Comparison of ENCODE assay signal across 9 mouse cellular contexts in the genomic region with DNA sequence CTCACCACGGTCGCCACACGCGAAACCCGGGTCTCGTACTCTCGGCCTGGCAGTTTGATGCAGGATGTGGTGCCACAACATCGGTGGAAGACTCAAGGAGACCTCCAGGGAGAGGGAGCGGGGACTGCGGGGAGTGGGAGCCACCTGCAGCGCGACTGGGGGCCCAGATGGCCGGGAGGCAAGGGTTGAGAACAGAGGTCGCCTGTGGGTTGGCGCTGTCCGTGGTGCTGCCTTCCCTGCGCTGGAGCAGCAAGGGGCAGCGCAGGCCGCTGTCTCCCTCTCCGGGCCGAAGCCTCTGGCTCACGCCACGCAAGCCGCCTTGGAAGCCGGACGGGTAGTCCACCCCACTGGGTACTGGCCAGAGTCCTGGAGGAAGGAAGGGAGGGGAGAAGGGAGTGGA. TPM values are rescaled to one million over a fixed set of nuclear protein-coding genes. Genes with fewer than 3 reads are reported as not detected.
A peak's percentile ranks its signal among the peaks of the same experiment; 100 is the strongest.
DNase-seq lines count a peak whose midpoint lies in the region; ATAC-seq and TF ChIP-seq lines count a peak whose summit lies in the region.
"Had no signal": no experiment of that assay in that cellular context is flagged by ENCODE, and none has a peak within 500 bp of the region (broad histone marks: within the 10 kb centered on the region; RNA-seq: fewer than 3 reads in every experiment).

No protein-coding gene starts in this region.

- H3K9me3 ChIP-seq in heart, embryonic 10.5 days: no peaks in the 10 kb centered on the region
- no peaks in the 10 kb centered on the region for H3K9me3 ChIP-seq in forebrain, embryonic 15.5 days
- no peaks in the 10 kb centered on the region for H3K9me3 ChIP-seq in intestine, postnatal 0 days (ENCODE audit: control insufficient read depth)

- peaks cover 93% of the 10 kb centered on the region for H3K27me3 ChIP-seq in heart, embryonic 10.5 days (ENCODE audit: insufficient read depth, poor library complexity, severe bottlenecking)
- H3K27me3 ChIP-seq in forebrain, embryonic 15.5 days: peaks cover 90% of the 10 kb centered on the region
- peaks cover 85% of the 10 kb centered on the region for H3K27me3 ChIP-seq in intestine, postnatal 0 days (replicated peaks; ENCODE audit: control insufficient read depth, insufficient read depth, low read length)

- 0 out of 2 replicates have a peak, but pooled peaks cover 2% of the 10 kb centered on the region for H3K36me3 ChIP-seq in heart, embryonic 10.5 days
- no peaks in the 10 kb centered on the region for H3K36me3 ChIP-seq in forebrain, embryonic 15.5 days
- H3K36me3 ChIP-seq in intestine, postnatal 0 days (ENCODE audit: control insufficient read depth, insufficient read depth): no peaks in the 10 kb centered on the region; the same call in 1 of the 2 replicates

- H3K9ac ChIP-seq in forebrain, embryonic 15.5 days (replicated peaks): peak overlapping the region; percentile 43; the same call in 1 of the 2 replicates
- no peak overlapping the region for H3K9ac ChIP-seq in intestine, postnatal 0 days (ENCODE audit: low read depth, low read length)

- peaks cover 33% of the 10 kb centered on the region for H3K4me1 ChIP-seq in heart, embryonic 10.5 days
- H3K4me1 ChIP-seq in forebrain, embryonic 15.5 days: peaks cover 51% of the 10 kb centered on the region
- H3K4me1 ChIP-seq in intestine, postnatal 0 days (replicated peaks; ENCODE audit: control insufficient read depth, insufficient read depth, low read length): no peaks in the 10 kb centered on the region

- WGBS in heart, embryonic 10.5 days: 7% methylated on average over 26 of the region's 26 CpGs
- WGBS in forebrain, embryonic 15.5 days: 3% methylated on average over 26 of the region's 26 CpGs
- 6% methylated on average over 26 of the region's 26 CpGs for whole genome bisulfite sequencing in intestine, postnatal 0 days

- H3K4me3 ChIP-seq in heart, embryonic 10.5 days: no peak overlapping the region
- peak overlapping the region; percentile 42 for H3K4me3 ChIP-seq in forebrain, embryonic 15.5 days
- H3K4me3 ChIP-seq in intestine, postnatal 0 days (ENCODE audit: low read depth, low read length): no peak overlapping the region

- intact Hi-C loops in left cerebral cortex, postnatal 4 days (cut with DNase I): loop anchor here (5.0 kb wide), 1 partner anchor 110 kb away; the partner anchor contains the start of gene Acot7

- peak; percentile 94 for DNase-seq in heart, adult 11 months
- no peak for DNase-seq in heart, embryonic 10.5 days (ENCODE audit: low spot score)
- DNase-seq in adrenal gland, postnatal 10 days: peak; percentile 89
- DNase-seq in lung, postnatal 4 days: peak; percentile 73 to 77
- DNase-seq in spleen, postnatal 4 days (ENCODE audit: low spot score in 2 of 2): peak; percentile 56 to 88
- DNase-seq in left cerebral cortex, postnatal 4 days: no peak

- H3K27ac ChIP-seq in heart, embryonic 10.5 days: no peak overlapping the region
- no peak overlapping the region for H3K27ac ChIP-seq in forebrain, embryonic 15.5 days (replicated peaks)
- H3K27ac ChIP-seq in intestine, postnatal 0 days (ENCODE audit: low read depth, low read length): no peak overlapping the region

- peak overlapping the region; percentile 65 for H3K4me2 ChIP-seq in forebrain, embryonic 15.5 days (replicated peaks)
- H3K4me2 ChIP-seq in intestine, postnatal 0 days (replicated peaks; ENCODE audit: low read depth): no peak overlapping the region; the same call in 1 of the 2 replicates

- ATAC-seq in forebrain, embryonic 15.5 days (replicated peaks): no peak
- no peak for ATAC-seq in intestine, postnatal 0 days

- peak; percentile 16; the same call in 1 of the 2 replicates for TF ChIP-seq CTCF in intestine, postnatal 0 days (IDR thresholded peaks at IDR 0.05; ENCODE audit: low read depth)

RNA-seq across cellular contexts. Expression of gene Hes3, which starts 4.6 kb away (rescaled TPM):
- not detected in 2 replicates for polyA plus RNA-seq in heart, embryonic 10.5 days (2016; fragmentation: Nextera tagmentation; extraction: Ambion mirVana)
- total RNA-seq in adrenal gland, postnatal 10 days (2021): not detected
- polyA plus RNA-seq in forebrain, embryonic 15.5 days (2015; fragmentation: Nextera tagmentation; extraction: Ambion mirVana): 0.09 and 0.13 TPM in 2 replicates
- not detected in 2 replicates for polyA plus RNA-seq in intestine, postnatal 0 days (2015; fragmentation: Nextera tagmentation; extraction: Ambion mirVana)
- under 1 TPM in 1 of 2 experiments, not detected in 1; 0.20 TPM for total RNA-seq in left cerebral cortex, postnatal 4 days (2021)
- total RNA-seq: gastrocnemius, postnatal 36 days had no signal

RNA-seq across cellular contexts. Expression of gene Icmt, which starts 10.1 kb away (rescaled TPM):
- polyA plus RNA-seq in heart, embryonic 10.5 days (2016; fragmentation: Nextera tagmentation; extraction: Ambion mirVana): 23.1 and 27.4 TPM in 2 replicates
- 10 to 100 TPM; 30.4 to 31.6 TPM for total RNA-seq in adrenal gland, postnatal 10 days (2021)
- 17.6 and 18.6 TPM in 2 replicates for polyA plus RNA-seq in forebrain, embryonic 15.5 days (2015; fragmentation: Nextera tagmentation; extraction: Ambion mirVana)
- polyA plus RNA-seq in intestine, postnatal 0 days (2015; fragmentation: Nextera tagmentation; extraction: Ambion mirVana): 12.6 and 12.9 TPM in 2 replicates
- total RNA-seq in left cerebral cortex, postnatal 4 days (2021): 10 to 100 TPM; 22.8 to 23.4 TPM

RNA-seq across cellular contexts. Expression of gene Gpr153, which starts 12.9 kb away (rescaled TPM):
- polyA plus RNA-seq in heart, embryonic 10.5 days (2016; fragmentation: Nextera tagmentation; extraction: Ambion mirVana): 5.5 and 6.3 TPM in 2 replicates
- total RNA-seq in adrenal gland, postnatal 10 days (2021): 10 to 100 TPM; 11.2 to 11.8 TPM
- polyA plus RNA-seq in forebrain, embryonic 15.5 days (2015; fragmentation: Nextera tagmentation; extraction: Ambion mirVana): 5.7 and 6.3 TPM in 2 replicates
- polyA plus RNA-seq in intestine, postnatal 0 days (2015; fragmentation: Nextera tagmentation; extraction: Ambion mirVana): 2.9 and 3.1 TPM in 2 replicates
- total RNA-seq in left cerebral cortex, postnatal 4 days (2021): 10 to 100 TPM; 28.6 to 31.1 TPM

RNA-seq across cellular contexts. Expression of gene Rnf207, which starts 31.9 kb away (rescaled TPM):
- polyA plus RNA-seq in heart, embryonic 10.5 days (2016; fragmentation: Nextera tagmentation; extraction: Ambion mirVana): 19.1 and 39.9 TPM in 2 replicates
- under 1 TPM in 1 of 2 experiments, not detected in 1; 0.70 TPM for total RNA-seq in adrenal gland, postnatal 10 days (2021)
- polyA plus RNA-seq in forebrain, embryonic 15.5 days (2015; fragmentation: Nextera tagmentation; extraction: Ambion mirVana): 1.8 and 2.9 TPM in 2 replicates
- polyA plus RNA-seq in intestine, postnatal 0 days (2015; fragmentation: Nextera tagmentation; extraction: Ambion mirVana): 0.69 and 0.70 TPM in 2 replicates
- 1 to 10 TPM; 3.0 to 3.8 TPM for total RNA-seq in left cerebral cortex, postnatal 4 days (2021)
- total RNA-seq: gastrocnemius, postnatal 36 days had no signal

RNA-seq across cellular contexts. Expression of gene Rpl22, which starts 38.7 kb away (rescaled TPM):
- 261 and 301 TPM in 2 replicates for polyA plus RNA-seq in heart, embryonic 10.5 days (2016; fragmentation: Nextera tagmentation; extraction: Ambion mirVana)
- 100 to 1,000 TPM; 484 to 487 TPM for total RNA-seq in adrenal gland, postnatal 10 days (2021)
- polyA plus RNA-seq in forebrain, embryonic 15.5 days (2015; fragmentation: Nextera tagmentation; extraction: Ambion mirVana): 216 and 221 TPM in 2 replicates
- polyA plus RNA-seq in intestine, postnatal 0 days (2015; fragmentation: Nextera tagmentation; extraction: Ambion mirVana): 281 and 296 TPM in 2 replicates
- total RNA-seq in left cerebral cortex, postnatal 4 days (2021): 100 to 1,000 TPM; 335 to 363 TPM

Comparison
In these comparisons a context has a peak if more than half of its experiments do, and no peak if none do; other contexts are left out.
1. DNase-seq: peak in heart, adult 11 months (single experiment), adrenal gland, postnatal 10 days (single experiment), lung, postnatal 4 days (2 of 2) and spleen, postnatal 4 days (2 of 2); none in heart, embryonic 10.5 days (single experiment) and left cerebral cortex, postnatal 4 days (single experiment).